Mouse (Mus musculus) brain, embryonic 14.5 days (tissue): ENCODE data around the gene Nbea. TPM values are rescaled to one million over a fixed set of nuclear protein-coding genes. Genes with fewer than 3 reads are reported as not detected.
"Not testable (repeated sequence)": the region's sequence is repeated elsewhere in the genome, so short reads cannot be mapped to it uniquely, and the experiment has no call there.

Experiments used
- DNase-seq: peaks from one replicate; pipeline ENCODE4 v3.0.0-alpha.2; 2011; ENCODE audit warnings: low read depth
- CTCF ChIP-seq: fragments of 200-500 bp; IDR thresholded peaks from 2 replicates; pipeline ENCODE4 v1.5.1; 2012; ENCODE audit warnings: inconsistent platforms, mild to moderate bottlenecking, moderate library complexity, borderline replicate concordance; ENCODE audit not compliant: insufficient read depth, insufficient read length; ENCODE audit errors: extremely low read depth
- POLR2A ChIP-seq: fragments of 200-500 bp; IDR thresholded peaks from 2 replicates; pipeline ENCODE4 v1.6.1; 2012; ENCODE audit warnings: mild to moderate bottlenecking, inconsistent platforms, borderline replicate concordance; ENCODE audit not compliant: poor library complexity, insufficient read depth, insufficient read length, severe bottlenecking; ENCODE audit errors: extremely low read depth
- polyA plus RNA-seq: library from polyadenylated mRNA; depleted of rRNA; stranded (reverse); fragments of >200 nt; gene quantifications from 2 replicates; pipeline ENCODE4 v1.2.3, GENCODE M21; 2012

The Nbea gene
- polyA plus RNA-seq, 1 experiment = 156 TPM

DNA sequence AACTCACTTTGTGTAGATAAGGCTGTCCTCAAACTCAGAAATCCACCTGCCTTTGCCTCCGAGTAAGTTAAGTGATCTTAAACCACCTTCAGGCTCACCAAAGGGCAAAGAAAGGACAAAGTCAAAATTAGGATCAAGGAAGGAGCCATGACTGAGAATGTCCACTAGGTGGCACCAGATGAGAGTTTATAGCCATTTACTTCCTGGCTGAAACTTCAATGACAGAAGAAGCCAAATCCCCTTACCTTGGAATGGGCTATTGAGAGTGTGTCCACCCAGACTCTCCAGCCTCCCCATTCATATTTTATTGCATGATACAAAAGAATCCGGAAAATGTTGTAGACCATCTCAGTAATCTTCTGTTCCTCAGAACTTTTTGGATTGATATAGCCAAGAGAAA, 175.5 kb downstream of the Nbea start:
- TF ChIP-seq POLR2A (no peak), CTCF (peak; percentile 68; the same call in 1 of the 2 replicates)
- peak; percentile 79 for DNase-seq

DNA sequence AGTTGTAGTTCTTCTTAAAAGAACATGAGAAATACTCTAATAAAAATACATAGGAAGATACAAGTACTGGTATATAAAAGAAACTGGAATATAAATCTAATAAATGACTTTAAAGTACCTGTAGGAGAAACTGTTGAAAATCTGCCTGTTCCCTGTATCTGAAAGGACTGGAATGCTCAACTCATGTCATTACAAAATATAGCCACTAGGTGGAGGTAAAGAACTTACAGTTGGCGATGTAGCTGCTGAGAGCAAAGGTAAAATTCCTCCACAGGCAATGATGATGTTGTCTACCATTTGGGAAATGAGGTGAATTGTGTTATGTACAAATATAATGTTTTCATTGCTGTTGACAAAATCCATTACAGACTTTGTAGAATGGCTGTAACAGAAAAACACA, 183.2 kb downstream of the Nbea start:
- DNase-seq = peak; percentile 83
- TF ChIP-seq CTCF = peak; percentile 61; the same call in 1 of the 2 replicates
- TF ChIP-seq POLR2A = no peak

DNA sequence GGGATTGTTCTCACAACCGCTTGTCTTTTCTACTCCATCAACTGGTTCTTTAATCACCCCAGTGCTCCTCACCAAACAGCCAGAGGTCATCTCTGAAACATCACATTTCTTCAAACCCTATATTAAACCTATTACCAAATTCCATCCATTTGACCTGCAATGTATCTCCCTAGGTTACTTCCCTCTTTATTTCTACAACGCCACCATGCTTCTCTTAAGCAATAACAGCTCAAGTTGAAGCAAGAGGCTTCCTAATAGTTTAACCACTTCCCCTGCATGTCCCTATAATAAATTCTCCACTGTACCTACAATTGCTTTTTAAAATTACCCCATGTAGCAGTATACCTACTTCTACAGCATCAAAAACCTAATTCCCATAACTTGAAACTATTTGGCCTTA, 205.1 kb downstream of the Nbea start:
- DNase-seq = no peak
- TF ChIP-seq CTCF (no peak), POLR2A (no peak)

DNA sequence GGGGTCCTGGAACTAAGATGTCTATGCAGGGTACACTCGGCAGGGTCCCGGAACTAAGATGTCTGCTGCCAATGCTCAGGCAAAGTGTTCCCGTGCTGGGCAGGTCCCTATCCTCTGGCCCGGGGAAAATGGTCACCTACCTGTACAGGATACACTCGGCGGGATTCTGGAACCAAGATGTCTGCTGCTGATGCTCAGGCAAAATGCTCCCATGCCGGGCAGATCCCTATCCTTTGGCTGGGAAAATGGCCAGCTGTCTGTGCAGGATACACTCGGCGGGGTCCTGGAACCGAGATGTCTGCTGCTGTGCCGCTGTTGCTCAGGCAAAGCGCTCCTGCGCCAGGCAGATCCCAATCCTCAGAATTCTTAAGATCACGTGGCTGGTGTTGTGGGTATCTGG, 206.5 kb downstream of the Nbea start:
- not testable (repeated sequence) for DNase-seq

DNA sequence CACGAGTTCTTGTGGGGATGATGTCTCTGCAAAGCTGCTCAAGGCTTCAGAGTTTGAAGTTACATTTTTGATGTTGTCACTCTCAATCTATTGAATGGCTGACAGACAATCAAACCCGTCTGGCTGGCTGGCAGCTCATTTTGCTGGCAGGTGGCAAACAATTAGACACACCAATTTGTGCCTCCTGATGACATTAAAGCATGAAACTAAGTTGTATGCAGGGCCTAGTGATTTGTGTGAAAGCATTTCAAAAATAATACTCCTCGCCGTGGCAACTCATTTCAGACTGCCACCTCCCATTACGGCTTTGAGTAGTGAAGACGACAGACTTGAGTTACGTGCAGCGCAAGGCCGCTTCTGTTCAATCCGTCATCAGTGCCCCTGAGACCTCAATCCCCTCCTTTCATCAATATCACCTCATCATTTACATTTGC, 217.8 kb downstream of the Nbea start:
- peak; percentile 91 for DNase-seq

DNA sequence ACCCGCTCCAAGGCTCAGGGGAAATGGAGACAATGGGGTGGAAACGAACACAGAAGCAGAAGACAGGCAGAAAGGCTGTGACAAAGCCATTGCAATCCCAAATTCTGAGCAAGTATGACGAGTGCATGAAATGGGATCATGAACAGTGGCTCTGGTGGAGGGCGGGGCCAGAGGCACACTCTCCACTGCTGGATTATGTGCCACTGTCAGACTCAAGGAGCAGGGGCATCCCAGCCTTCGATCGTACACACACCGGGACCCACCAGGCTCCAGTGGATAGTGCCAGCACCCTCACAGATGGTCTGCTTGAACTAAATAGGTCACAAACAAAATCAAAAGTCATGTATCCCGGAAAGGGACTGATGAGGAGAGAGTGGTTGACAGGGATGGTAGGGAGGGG, 220.5 kb downstream of the Nbea start:
- peak; percentile 40 for DNase-seq

More for the DNA sequence above, 217.8 kb downstream of the Nbea start:
- TF ChIP-seq POLR2A = no peak
- TF ChIP-seq CTCF = no peak

DNA sequence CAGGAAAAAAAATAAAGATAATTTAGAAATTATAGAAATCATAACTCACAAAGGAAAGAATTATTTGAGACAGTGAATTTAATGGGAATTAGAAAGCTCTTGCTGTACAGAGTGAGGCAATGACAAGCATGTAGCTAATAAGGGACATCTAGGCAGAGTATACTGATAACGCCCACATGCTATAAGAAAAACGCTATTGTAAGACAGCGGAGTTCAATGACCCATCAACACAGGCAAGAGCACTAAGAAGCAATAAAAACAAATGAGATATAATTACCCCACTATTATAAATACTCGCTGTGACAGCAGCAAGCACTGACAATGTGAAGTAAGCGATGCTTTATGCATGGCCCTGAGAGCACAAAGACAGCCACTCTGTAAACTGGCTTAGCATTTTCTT, 233.5 kb downstream of the Nbea start:
- peak; percentile 20 for DNase-seq
- TF ChIP-seq CTCF = no peak
- TF ChIP-seq POLR2A = no peak

More for the DNA sequence above, 220.5 kb downstream of the Nbea start:
- TF ChIP-seq CTCF (no peak), POLR2A (no peak)

DNA sequence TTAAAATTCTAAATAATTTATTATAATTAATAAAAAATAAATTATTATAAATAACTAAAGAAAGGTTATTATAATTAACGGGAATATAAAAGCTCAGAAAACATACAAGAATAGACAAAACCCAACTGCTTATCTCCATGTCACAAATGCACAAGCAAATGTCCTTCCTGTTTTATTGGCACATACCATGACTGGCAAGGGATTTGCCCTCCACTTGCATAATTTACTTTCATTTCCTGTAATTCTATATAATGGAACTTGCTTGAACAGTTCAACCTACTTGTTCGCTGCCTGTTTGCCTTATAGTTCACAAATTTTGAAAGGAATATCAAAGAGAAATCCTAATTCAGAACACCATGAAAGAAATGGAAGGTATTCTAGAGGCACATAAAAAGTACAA, 234.4 kb downstream of the Nbea start:
- no peak for DNase-seq
- TF ChIP-seq POLR2A (no peak), CTCF (no peak)

DNA sequence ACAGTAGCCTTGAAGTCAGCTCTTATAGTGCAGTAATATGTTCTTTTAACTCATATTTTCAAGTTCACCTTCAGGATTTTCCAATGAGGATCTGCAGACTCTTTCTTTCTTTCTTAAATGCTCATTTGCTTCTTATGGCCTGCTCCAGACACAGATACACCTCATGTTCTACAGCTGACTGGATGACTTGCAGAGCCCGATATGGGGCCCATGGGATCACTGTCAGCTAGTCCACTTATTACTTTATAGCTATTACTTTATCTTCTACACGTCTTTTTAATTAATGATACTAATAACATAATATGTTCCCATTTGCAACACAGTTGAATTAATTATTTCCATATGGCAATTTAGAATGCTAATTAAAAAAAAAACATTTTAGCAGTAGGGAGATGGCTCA, 256.2 kb downstream of the Nbea start:
- TF ChIP-seq CTCF (no peak), POLR2A (no peak)
- DNase-seq = no peak

DNA sequence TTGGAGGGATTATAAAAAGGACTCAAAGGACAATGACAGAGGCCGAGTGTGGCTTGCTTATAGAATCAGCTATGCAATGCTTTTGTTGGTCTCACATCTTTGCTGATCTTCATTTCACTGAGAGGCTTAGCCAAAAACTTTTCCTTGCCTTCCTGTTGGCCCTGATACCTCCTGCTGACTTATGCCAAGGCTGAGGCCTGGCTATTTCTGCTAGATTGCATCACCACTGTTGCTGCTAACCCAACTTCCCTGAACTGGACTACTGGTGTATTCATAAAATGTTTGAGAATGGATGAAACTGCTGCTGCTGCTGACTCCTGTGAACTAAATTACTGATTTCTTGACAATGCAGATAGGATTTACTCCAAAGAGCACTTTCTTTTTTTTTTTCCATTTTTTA, 274.2 kb downstream of the Nbea start:
- TF ChIP-seq CTCF (no peak), POLR2A (no peak)
- no peak for DNase-seq

DNA sequence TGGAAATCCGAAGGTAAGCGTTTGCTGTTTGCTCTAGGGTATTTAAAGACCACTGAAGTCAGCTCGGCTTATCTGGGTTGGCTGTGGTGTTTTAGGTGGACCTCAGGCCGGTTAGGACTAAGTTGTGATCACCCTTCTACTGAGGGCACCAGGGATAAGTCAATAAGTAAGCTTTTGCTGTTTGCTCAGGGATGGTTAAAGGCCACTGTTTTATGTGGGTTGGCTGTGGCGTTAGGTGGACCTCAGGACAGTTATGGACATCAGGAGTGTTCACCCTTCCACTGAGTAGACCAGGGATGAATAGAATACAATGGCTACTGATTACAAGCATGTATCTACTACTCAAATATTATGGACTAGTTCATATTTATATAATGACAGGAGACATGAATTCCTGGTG, 292.9 kb downstream of the Nbea start:
- TF ChIP-seq CTCF (no peak), POLR2A (no peak)
- DNase-seq = no peak

DNA sequence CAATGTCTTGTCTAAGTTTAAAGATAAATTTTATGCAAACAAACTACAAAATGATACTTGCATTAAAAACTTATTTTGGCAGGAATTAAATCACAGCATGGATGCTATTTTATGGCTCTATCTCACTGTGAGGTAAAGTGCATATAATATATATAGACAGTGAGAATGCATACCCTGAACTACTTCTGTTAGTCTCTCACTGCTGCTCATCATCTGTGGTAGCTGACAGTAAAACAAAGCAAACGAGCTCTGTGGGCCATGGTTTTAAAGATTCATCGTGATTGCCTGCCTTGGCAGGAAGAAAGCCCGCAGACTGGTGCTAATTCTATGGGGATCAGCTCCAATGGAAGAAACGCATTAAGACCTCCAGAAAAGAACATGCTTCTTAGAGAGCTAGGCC, 294.3 kb downstream of the Nbea start:
- DNase-seq = peak; percentile 34
- no peak for TF ChIP-seq POLR2A
- no peak for TF ChIP-seq CTCF

DNA sequence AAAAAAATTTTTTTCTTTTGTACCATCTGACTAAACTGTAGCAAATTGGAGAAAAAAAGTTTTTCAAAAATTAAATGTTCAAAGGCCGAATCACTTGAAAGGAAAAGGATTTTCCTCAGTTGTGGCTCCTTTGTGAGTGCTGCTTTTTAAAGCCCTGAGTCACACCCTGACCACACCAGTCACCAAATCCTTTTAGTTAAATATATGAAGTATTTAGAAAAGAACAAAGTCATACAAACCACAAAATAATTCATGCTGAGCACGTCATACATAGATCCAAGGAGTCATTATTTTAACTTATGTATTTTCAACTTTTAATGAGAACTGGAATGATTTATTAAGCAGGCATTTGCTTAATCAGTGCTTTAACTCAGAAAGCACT, 295.7 kb downstream of the Nbea start:
- DNase-seq = no peak
- TF ChIP-seq CTCF (no peak), POLR2A (no peak)

DNA sequence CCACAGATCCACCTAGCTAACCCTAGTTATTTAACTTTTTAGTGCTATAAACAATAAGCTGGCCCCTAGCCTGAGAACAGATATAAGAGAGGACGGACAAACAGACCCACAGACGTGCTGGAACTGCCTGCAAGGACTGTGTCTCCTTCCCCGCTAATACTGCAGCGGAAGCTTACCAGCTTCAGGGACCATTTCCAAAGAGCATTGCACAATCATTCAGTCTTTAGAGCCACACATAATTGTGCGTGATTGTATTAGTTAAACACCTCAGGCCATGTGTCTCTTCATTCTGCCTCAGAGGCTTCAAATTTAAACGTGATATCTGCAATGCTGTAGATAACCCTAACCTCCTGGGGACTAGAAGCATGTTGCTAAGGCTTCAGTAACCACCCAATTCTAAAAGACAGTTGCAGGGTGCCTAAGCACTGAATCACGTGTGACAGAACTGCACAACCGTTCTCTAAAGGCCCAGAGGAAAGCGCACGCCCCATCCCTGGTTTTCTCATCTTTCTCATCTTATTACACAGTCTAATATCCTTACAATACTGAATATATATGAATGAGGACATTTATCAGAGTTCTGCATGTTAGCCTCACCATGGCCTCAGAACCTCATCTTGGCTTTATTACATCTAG, 296.2 kb downstream of the Nbea start:
- peak; percentile 29 for DNase-seq
- no peak for TF ChIP-seq POLR2A
- no peak for TF ChIP-seq CTCF

DNA sequence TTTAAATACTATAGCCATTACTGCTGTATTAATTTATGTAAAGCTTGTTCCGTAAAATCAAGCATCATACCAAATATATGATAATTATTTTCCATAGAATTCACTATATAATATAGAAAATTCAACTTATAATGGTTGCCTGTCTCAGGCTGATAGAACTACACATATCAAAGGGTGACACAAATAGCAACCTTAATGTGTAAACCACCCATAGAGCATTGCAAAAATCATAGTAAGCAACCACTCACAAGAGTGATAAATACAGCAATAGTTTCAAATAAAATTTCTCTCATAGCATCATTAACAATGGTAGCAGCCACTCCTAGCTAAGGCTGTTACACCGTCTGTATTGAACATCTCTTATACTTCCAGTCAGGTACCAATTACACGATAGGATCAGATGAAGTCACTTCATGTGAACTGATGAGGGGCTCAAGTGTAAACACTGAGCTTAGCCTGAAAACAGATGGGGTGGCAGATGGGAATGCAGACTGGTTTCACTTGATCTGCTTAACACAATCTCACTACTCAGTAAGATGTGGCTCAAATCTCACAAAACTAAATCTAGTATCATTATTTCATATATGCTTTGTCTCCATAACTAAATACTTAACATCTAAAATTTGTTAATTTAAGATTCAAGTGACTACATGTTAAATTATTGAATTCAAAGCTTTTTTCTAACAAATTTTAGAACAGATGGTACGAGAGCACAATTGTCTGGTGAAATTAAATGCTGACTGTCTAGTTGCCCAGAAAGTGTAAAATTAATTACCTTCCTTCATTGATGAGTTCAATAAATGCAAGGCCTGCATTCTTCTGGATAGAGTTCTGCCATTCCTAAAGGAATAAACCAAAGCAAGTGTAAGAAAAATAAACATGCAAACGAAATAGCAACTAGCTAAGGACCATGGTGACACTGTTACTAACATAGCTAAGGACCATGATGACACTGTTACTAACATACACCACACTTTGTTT, 310.3 kb downstream of the Nbea start:
- TF ChIP-seq POLR2A (no peak), CTCF (no peak)
- DNase-seq = peak; percentile 93
